Mouse (Mus musculus) gastrocnemius, adult 18-20 months (tissue): ENCODE measurements around the gene Fam241a. TPM values are rescaled to one million over a fixed set of nuclear protein-coding genes. Genes with fewer than 3 reads are reported as not detected.

Experiments used
- DNase-seq: peaks from one replicate; pipeline ENCODE4 v3.0.0; 2021; ENCODE audit warnings: low spot score
- total RNA-seq, 2 experiments: library from RNA; stranded (reverse); gene quantifications; 2 replicates each; pipeline ENCODE4 v1.2.3; 2021

Fam241a gene
- total RNA-seq, 2 experiments from 2014 or later, result 3.0 to 3.3 TPM

- DNase-seq, result peak; percentile 95
Observed at GRCm38 (mm10) chr3:127837154-127837865, 58.8 kb downstream of the Fam241a start, which contains the start of gene Ap1ar. TSS of gene Ap1ar (minus strand) at chr3:127837523.

GRCm38 (mm10) chr3:127836798-127837153 is 59.3 kb downstream of the Fam241a start:
- no peak for DNase-seq

- no peak for DNase-seq
Observed at GRCm38 (mm10) chr3:127835594-127835993, 60.5 kb downstream of the Fam241a start.

GRCm38 (mm10) chr3:127834040-127834439 is 62.1 kb downstream of the Fam241a start:
- DNase-seq, result no peak

GRCm38 (mm10) chr3:127831079-127831478 is 65.0 kb downstream of the Fam241a start:
- no peak for DNase-seq

- DNase-seq, result no peak
Observed at GRCm38 (mm10) chr3:127830183-127830582, 65.9 kb downstream of the Fam241a start.

GRCm38 (mm10) chr3:127827123-127827522 is 69.0 kb downstream of the Fam241a start:
- no peak for DNase-seq

- no peak for DNase-seq
Observed at GRCm38 (mm10) chr3:127826503-127826902, 69.6 kb downstream of the Fam241a start.

- no peak for DNase-seq
Observed at GRCm38 (mm10) chr3:127823886-127824863, 71.9 kb downstream of the Fam241a start.

- no peak for DNase-seq
Observed at GRCm38 (mm10) chr3:127821209-127821608, 74.9 kb downstream of the Fam241a start.

- no peak for DNase-seq
Observed at GRCm38 (mm10) chr3:127820400-127820799, 75.7 kb downstream of the Fam241a start.

Other genes starting within 250 kb of the Fam241a start
- 1 to 10 TPM; 1.9 to 2.1 TPM for gene Alpk1, start 115.8 kb downstream of the Fam241a start, total RNA-seq
- 1 to 10 TPM; 1.1 to 2.9 TPM for gene Tifa, start 106.5 kb downstream of the Fam241a start, total RNA-seq
- gene Ap1ar, start 58.8 kb downstream of the Fam241a start, total RNA-seq, result 10 to 100 TPM; 28.7 to 30.0 TPM